Mouse (Mus musculus): ENCODE measurements at regions not wholly inside any gene's neighbourhood (a gene's known extent, or its start where the extent isn't known, plus 50 kb on each side); places are given as distances from the start of the nearest gene placed in this dataset.

- peak; percentile 85 for ATAC-seq
Measured at GRCm38 (mm10) chr16:61546043-61546442, 940.7 kb upstream of the Epha6 start.

GRCm38 (mm10) chr16:61534775-61535174 lies 929.4 kb upstream of the Epha6 start:
- ATAC-seq, result no peak
- Histone ChIP-seq H3K9me3 (ENCODE audit: control insufficient read depth, low read length) (no peaks in the 10 kb centered on the region), H3K4me3 (ENCODE audit: low read length) (no peak overlapping the region), H3K27ac (ENCODE audit: low read depth, low read length) (no peak overlapping the region), H3K9ac (ENCODE audit: low read depth, low read length) (no peak overlapping the region), H3K36me3 (ENCODE audit: control insufficient read depth, insufficient read depth, low read length) (no peaks in the 10 kb centered on the region), H3K4me1 (ENCODE audit: control insufficient read depth, insufficient read depth, low read depth, low read length) (no peaks in the 10 kb centered on the region), H3K4me2 (ENCODE audit: low read length) (no peak overlapping the region), H3K27me3 (replicated peaks; ENCODE audit: control insufficient read depth, insufficient read depth, low read length) (no peaks in the 10 kb centered on the region)
- WGBS, result 93% methylated on average over 2 of the region's 2 CpGs

More at GRCm38 (mm10) chr16:61546043-61546442, 940.7 kb upstream of the Epha6 start:
- Histone ChIP-seq H3K4me3 (ENCODE audit: low read length) (no peak overlapping the region), H3K4me1 (ENCODE audit: control insufficient read depth, insufficient read depth, low read depth, low read length) (no peaks in the 10 kb centered on the region), H3K36me3 (ENCODE audit: control insufficient read depth, insufficient read depth, low read length) (no peaks in the 10 kb centered on the region), H3K27me3 (replicated peaks; ENCODE audit: control insufficient read depth, insufficient read depth, low read length) (no peaks in the 10 kb centered on the region), H3K9me3 (ENCODE audit: control insufficient read depth, low read length) (no peaks in the 10 kb centered on the region), H3K4me2 (ENCODE audit: low read length) (no peak overlapping the region), H3K9ac (ENCODE audit: low read depth, low read length) (no peak overlapping the region), H3K27ac (ENCODE audit: low read depth, low read length) (no peak overlapping the region)
- WGBS, result 65% methylated on average over 2 of the region's 2 CpGs
